Mouse (Mus musculus) forebrain, postnatal 0 days (tissue): ENCODE data around the gene Hspb11. TPM values are rescaled to one million over a fixed set of nuclear protein-coding genes. Genes with fewer than 3 reads are reported as not detected.

Experiments used
- ATAC-seq: fragments of 200-750 bp; cut with Nextera tagmentation; 2 replicates; pipeline ENCODE4 v1.8.0; 2017; ENCODE audit warnings: mild to moderate bottlenecking, moderate library complexity
- DNase-seq: peaks from one replicate; pipeline ENCODE4 v3.0.0-alpha.2; 2015
- H3K27ac ChIP-seq: fragments of 300-500 bp; sonication (generic); 2 replicates; pipeline ENCODE4 v1.5.1; 2014; ENCODE audit warnings: low read depth, mild to moderate bottlenecking, antibody characterized with exemption, low read length, moderate library complexity, mixed read lengths
- H3K27me3 ChIP-seq: fragments of 300-500 bp; sonication (generic); 2 replicates; pipeline ENCODE4 v1.6.1; 2014; ENCODE audit warnings: mild to moderate bottlenecking, low read length, mixed read lengths; ENCODE audit not compliant: insufficient read depth
- H3K36me3 ChIP-seq: fragments of 300-500 bp; sonication (generic); 2 replicates; pipeline ENCODE4 v1.6.1; 2014; ENCODE audit warnings: mild to moderate bottlenecking, moderate library complexity; ENCODE audit not compliant: insufficient read depth
- H3K4me1 ChIP-seq: fragments of 300-500 bp; sonication (generic); 2 replicates; pipeline ENCODE4 v1.6.1; 2014; ENCODE audit warnings: antibody characterized with exemption; ENCODE audit not compliant: insufficient read depth
- H3K4me2 ChIP-seq: fragments of 300-500 bp; sonication (generic); 2 replicates; pipeline ENCODE4 v1.6.1; 2014; ENCODE audit warnings: low read depth, mild to moderate bottlenecking, moderate library complexity
- H3K4me3 ChIP-seq: fragments of 300-500 bp; sonication (generic); 2 replicates; pipeline ENCODE4 v1.5.1; 2014; ENCODE audit warnings: low read depth, low read length, mixed read lengths
- H3K9ac ChIP-seq: fragments of 300-500 bp; sonication (generic); 2 replicates; pipeline ENCODE4 v1.6.1; 2014; ENCODE audit warnings: mild to moderate bottlenecking
- H3K9me3 ChIP-seq: fragments of 300-500 bp; sonication (generic); 2 replicates; pipeline ENCODE4 v1.6.1; 2016; ENCODE audit warnings: low read length
- CTCF ChIP-seq: sonication (generic); IDR thresholded peaks from 2 replicates; pipeline ENCODE4 v1.5.1; 2016; ENCODE audit warnings: antibody characterized with exemption, control low read depth, low read depth
- WGBS: fragments of 180-500 bp; shearing (Covaris S2); extraction: QIAGEN DNeasy Blood & Tissue Kit; methylation state at CpG from one replicate; pipeline ENCODE4 v1.1.7; 2014; 5-methylcytosine and 5-hydroxymethylcytosine counted together
- polyA plus RNA-seq: library from polyadenylated mRNA; unstranded; fragments of >200 nt; fragmentation: Nextera tagmentation; extraction: Ambion mirVana; gene quantifications from 2 replicates; pipeline ENCODE4 v1.2.1, GENCODE M21; 2015
- total RNA-seq: library from RNA; depleted of rRNA; stranded (reverse); fragments of >200 nt; gene quantifications from 2 replicates; pipeline ENCODE4 v1.2.3, GENCODE M21; 2014

Hspb11 gene
- total and polyA plus RNA-seq, 2 experiments from 2014 or later = 17.9 to 40.5 TPM

- H3K4me2 ChIP-seq = no peak overlapping the region
- no peak for TF ChIP-seq CTCF
- no peaks in the 10 kb centered on the region for H3K27me3 ChIP-seq
- ATAC-seq (no peak), DNase-seq (no peak)
- peaks cover 44% of the 10 kb centered on the region for H3K36me3 ChIP-seq
- H3K4me1 ChIP-seq = no peaks in the 10 kb centered on the region
- H3K9ac ChIP-seq = no peak overlapping the region
- no peaks in the 10 kb centered on the region for H3K9me3 ChIP-seq
- H3K4me3 ChIP-seq = no peak overlapping the region
- H3K27ac ChIP-seq = no peak overlapping the region
- WGBS = 96% methylated on average over 6 of the region's 6 CpGs
Observed at GRCm38 (mm10) chr4:107240196-107240595, 13.2 kb upstream of the Hspb11 start.

GRCm38 (mm10) chr4:107243365-107244333, 9.7 kb upstream of the Hspb11 start:
- DNase-seq (no peak), ATAC-seq (no peak)
- peaks cover 27% of the 10 kb centered on the region for H3K36me3 ChIP-seq
- no peak overlapping the region for H3K9ac ChIP-seq
- no peak for TF ChIP-seq CTCF
- no peaks in the 10 kb centered on the region for H3K27me3 ChIP-seq
- WGBS = 53% methylated on average over 6 of the region's 6 CpGs
- no peak overlapping the region for H3K4me3 ChIP-seq
- H3K27ac ChIP-seq = no peak overlapping the region
- no peaks in the 10 kb centered on the region for H3K9me3 ChIP-seq
- H3K4me1 ChIP-seq = no peaks in the 10 kb centered on the region
- H3K4me2 ChIP-seq = no peak overlapping the region

- no peak for ATAC-seq
- Histone ChIP-seq H3K4me3 (no peak overlapping the region), H3K27ac (no peak overlapping the region), H3K36me3 (peaks cover 17% of the 10 kb centered on the region), H3K4me2 (no peak overlapping the region), H3K9me3 (no peaks in the 10 kb centered on the region), H3K27me3 (no peaks in the 10 kb centered on the region), H3K9ac (no peak overlapping the region), H3K4me1 (no peaks in the 10 kb centered on the region)
- no peak for DNase-seq
- no peak for TF ChIP-seq CTCF
- WGBS = 56% methylated on average over 2 of the region's 2 CpGs
Observed at GRCm38 (mm10) chr4:107245368-107245767, 8.0 kb upstream of the Hspb11 start.

- no peak overlapping the region for H3K4me2 ChIP-seq
- no peak overlapping the region for H3K4me3 ChIP-seq
- no peaks in the 10 kb centered on the region for H3K27me3 ChIP-seq
- ATAC-seq (no peak), DNase-seq (no peak)
- peaks cover 13% of the 10 kb centered on the region; the same call in 1 of the 2 replicates for H3K36me3 ChIP-seq
- no peak overlapping the region for H3K27ac ChIP-seq
- no peak overlapping the region for H3K9ac ChIP-seq
- H3K9me3 ChIP-seq = no peaks in the 10 kb centered on the region
- no peaks in the 10 kb centered on the region for H3K4me1 ChIP-seq
- TF ChIP-seq CTCF = no peak
- 88% methylated on average over 1 of the region's 1 CpGs for WGBS
Observed at GRCm38 (mm10) chr4:107246040-107246439, 7.4 kb upstream of the Hspb11 start.

GRCm38 (mm10) chr4:107247110-107247509, 6.3 kb upstream of the Hspb11 start:
- Histone ChIP-seq H3K4me3 (no peak overlapping the region), H3K4me2 (no peak overlapping the region), H3K9me3 (no peaks in the 10 kb centered on the region), H3K27ac (no peak overlapping the region), H3K36me3 (peaks cover 10% of the 10 kb centered on the region; the same call in 1 of the 2 replicates), H3K27me3 (no peaks in the 10 kb centered on the region), H3K9ac (no peak overlapping the region), H3K4me1 (no peaks in the 10 kb centered on the region)
- WGBS = 82% methylated on average over 9 of the region's 9 CpGs
- ATAC-seq (no peak), DNase-seq (no peak)
- no peak for TF ChIP-seq CTCF

- no peak for TF ChIP-seq CTCF
- 50% methylated on average over 3 of the region's 3 CpGs for WGBS
- Histone ChIP-seq H3K27ac (no peak overlapping the region), H3K27me3 (no peaks in the 10 kb centered on the region), H3K4me2 (no peak overlapping the region), H3K9me3 (no peaks in the 10 kb centered on the region), H3K9ac (no peak overlapping the region), H3K4me3 (no peak overlapping the region), H3K36me3 (peaks cover 8% of the 10 kb centered on the region; the same call in 1 of the 2 replicates), H3K4me1 (no peaks in the 10 kb centered on the region)
- ATAC-seq (no peak), DNase-seq (no peak)
Observed at GRCm38 (mm10) chr4:107248061-107248460, 5.3 kb upstream of the Hspb11 start.

GRCm38 (mm10) chr4:107249471-107249870, 3.9 kb upstream of the Hspb11 start:
- H3K4me1 ChIP-seq = 0 out of 2 replicates have a peak, but pooled peaks cover 4% of the 10 kb centered on the region
- no peak for TF ChIP-seq CTCF
- peaks cover 4% of the 10 kb centered on the region; the same call in 1 of the 2 replicates for H3K36me3 ChIP-seq
- no peak for DNase-seq
- no peaks in the 10 kb centered on the region for H3K9me3 ChIP-seq
- no peak overlapping the region for H3K4me2 ChIP-seq
- H3K4me3 ChIP-seq = no peak overlapping the region
- no peaks in the 10 kb centered on the region for H3K27me3 ChIP-seq
- H3K9ac ChIP-seq = no peak overlapping the region
- 47% methylated on average over 2 of the region's 2 CpGs for WGBS
- no peak for ATAC-seq
- no peak overlapping the region for H3K27ac ChIP-seq
